Mouse (Mus musculus) heart, embryonic 12.5 days (tissue): Measurements from ENCODE around the gene Grm4. TPM values are rescaled to one million over a fixed set of nuclear protein-coding genes. Genes with fewer than 3 reads are reported as not detected.
"Not testable (repeated sequence)": the region's sequence is repeated elsewhere in the genome, so short reads cannot be mapped to it uniquely, and the experiment has no call there.

Experiments used
- ATAC-seq: fragments of 200-750 bp; cut with Nextera tagmentation; 2 replicates; pipeline ENCODE4 v1.8.0; 2017; ENCODE audit warnings: moderate TSS enrichment, moderate library complexity; ENCODE audit not compliant: insufficient number of reproducible peaks, low FRiP score
- H3K27ac ChIP-seq: fragments of 300-500 bp; sonication (generic); 2 replicates; pipeline ENCODE4 v1.5.1; 2016; ENCODE audit warnings: mild to moderate bottlenecking, moderate library complexity; ENCODE audit not compliant: poor library complexity, severe bottlenecking
- H3K27me3 ChIP-seq: fragments of 300-500 bp; sonication (generic); replicated peaks from 2 replicates; pipeline ENCODE4 v1.6.1; 2016; ENCODE audit warnings: mild to moderate bottlenecking, moderate library complexity
- H3K36me3 ChIP-seq: fragments of 300-500 bp; sonication (generic); 2 replicates; pipeline ENCODE4 v1.6.1; 2016; ENCODE audit warnings: mild to moderate bottlenecking, moderate library complexity
- H3K4me1 ChIP-seq: fragments of 300-500 bp; sonication (generic); replicated peaks from 2 replicates; pipeline ENCODE4 v1.6.1; 2016; ENCODE audit warnings: mild to moderate bottlenecking
- H3K4me2 ChIP-seq: fragments of 300-500 bp; sonication (generic); 2 replicates; pipeline ENCODE4 v1.6.1; 2016; ENCODE audit warnings: mild to moderate bottlenecking, moderate library complexity
- H3K4me3 ChIP-seq: fragments of 300-500 bp; sonication (generic); 2 replicates; pipeline ENCODE4 v1.5.1; 2016; ENCODE audit warnings: mild to moderate bottlenecking
- H3K9ac ChIP-seq: fragments of 300-500 bp; sonication (generic); 2 replicates; pipeline ENCODE4 v1.6.1; 2016; ENCODE audit warnings: mild to moderate bottlenecking, moderate library complexity
- H3K9me3 ChIP-seq: fragments of 300-500 bp; sonication (generic); replicated peaks from 2 replicates; pipeline ENCODE4 v1.6.1; 2016; ENCODE audit warnings: mild to moderate bottlenecking, moderate library complexity
- WGBS: fragments of 180-500 bp; shearing (Covaris S2); methylation state at CpG from one replicate; pipeline ENCODE4 v1.1.7; 2016; 5-methylcytosine and 5-hydroxymethylcytosine counted together
- polyA plus RNA-seq: library from polyadenylated mRNA; unstranded; fragments of >200 nt; fragmentation: Nextera tagmentation; extraction: Ambion mirVana; gene quantifications from 2 replicates; pipeline ENCODE4 v1.2.1, GENCODE M21; 2016

Gene Grm4
- polyA plus RNA-seq, 1 experiment from 2014 or later = 0.10 TPM

- Histone ChIP-seq H3K27me3 (peaks cover 13% of the 10 kb centered on the region), H3K36me3 (no peaks in the 10 kb centered on the region), H3K9ac (no peak overlapping the region), H3K4me2 (peak overlapping the region; percentile 42), H3K9me3 (peaks cover 12% of the 10 kb centered on the region; the same call in 1 of the 2 replicates), H3K27ac (no peak overlapping the region), H3K4me1 (peaks cover 11% of the 10 kb centered on the region; the same call in 1 of the 2 replicates), H3K4me3 (no peak overlapping the region)
- 24% methylated on average over 17 of the region's 17 CpGs for WGBS
- peak; percentile 23; the same call in 1 of the 2 replicates for ATAC-seq
These were observed 135.5 kb downstream of the Grm4 start for GRCm38 (mm10) chr17:27385513-27386261.

- H3K4me1 ChIP-seq = peaks cover 11% of the 10 kb centered on the region; the same call in 1 of the 2 replicates
- peaks cover 22% of the 10 kb centered on the region for H3K27me3 ChIP-seq
- no peak overlapping the region for H3K4me3 ChIP-seq
- 0 out of 2 replicates have a peak, but pooled peaks cover 6% of the 10 kb centered on the region for H3K9me3 ChIP-seq
- no peak overlapping the region for H3K27ac ChIP-seq
- no peak for ATAC-seq
- WGBS = 77% methylated on average over 11 of the region's 11 CpGs
- no peak overlapping the region for H3K9ac ChIP-seq
- H3K36me3 ChIP-seq = no peaks in the 10 kb centered on the region
- no peak overlapping the region for H3K4me2 ChIP-seq
These were observed 138.3 kb downstream of the Grm4 start for GRCm38 (mm10) chr17:27382916-27383315.

GRCm38 (mm10) chr17:27380911-27381459, 140.2 kb downstream of the Grm4 start:
- not testable (repeated sequence) for ATAC-seq, H3K27ac ChIP-seq, H3K4me3 ChIP-seq, H3K4me1 ChIP-seq, H3K9ac ChIP-seq, H3K36me3 ChIP-seq, H3K4me2 ChIP-seq
- Histone ChIP-seq H3K9me3 (peaks cover 18% of the 10 kb centered on the region), H3K27me3 (peaks cover 22% of the 10 kb centered on the region)
- WGBS = 55% methylated on average over 9 of the region's 9 CpGs

GRCm38 (mm10) chr17:27378977-27379376, 142.2 kb downstream of the Grm4 start:
- Histone ChIP-seq H3K9me3 (peaks cover 18% of the 10 kb centered on the region), H3K9ac (no peak overlapping the region), H3K27me3 (peaks cover 19% of the 10 kb centered on the region), H3K4me3 (no peak overlapping the region), H3K36me3 (no peaks in the 10 kb centered on the region), H3K27ac (no peak overlapping the region), H3K4me2 (no peak overlapping the region), H3K4me1 (no peaks in the 10 kb centered on the region)
- WGBS = 18% methylated on average over 3 of the region's 3 CpGs
- ATAC-seq = no peak

- no peak overlapping the region for H3K4me2 ChIP-seq
These were observed 144.1 kb downstream of the Grm4 start for GRCm38 (mm10) chr17:27377151-27377550.

GRCm38 (mm10) chr17:27375551-27375950, 145.7 kb downstream of the Grm4 start:
- Histone ChIP-seq H3K36me3 (no peaks in the 10 kb centered on the region), H3K4me3 (no peak overlapping the region), H3K4me2 (no peak overlapping the region), H3K9ac (no peak overlapping the region), H3K27ac (no peak overlapping the region), H3K9me3 (peaks cover 17% of the 10 kb centered on the region), H3K4me1 (peaks cover 10% of the 10 kb centered on the region), H3K27me3 (peaks cover 19% of the 10 kb centered on the region)
- ATAC-seq = no peak
- 74% methylated on average over 5 of the region's 5 CpGs for WGBS

More at GRCm38 (mm10) chr17:27377151-27377550, 144.1 kb downstream of the Grm4 start:
- no peak overlapping the region for H3K27ac ChIP-seq
- H3K9ac ChIP-seq = no peak overlapping the region
- H3K4me1 ChIP-seq = peaks cover 10% of the 10 kb centered on the region
- ATAC-seq = no peak
- WGBS = 83% methylated on average over 1 of the region's 1 CpGs
- peaks cover 12% of the 10 kb centered on the region for H3K9me3 ChIP-seq
- no peaks in the 10 kb centered on the region for H3K36me3 ChIP-seq
- no peak overlapping the region for H3K4me3 ChIP-seq
- H3K27me3 ChIP-seq = peaks cover 19% of the 10 kb centered on the region

Other genes with a start within 250 kb of the Grm4 start
- 188 and 194 TPM in 2 replicates for gene Hmga1, start 35.1 kb upstream of the Grm4 start, polyA plus RNA-seq
- gene AI413582, start 44.4 kb upstream of the Grm4 start, polyA plus RNA-seq = 13.2 and 14.9 TPM in 2 replicates
- gene Nudt3, start 102.1 kb upstream of the Grm4 start, polyA plus RNA-seq = 106 and 110 TPM in 2 replicates
- gene RPS10-NUDT3, start 113.8 kb upstream of the Grm4 start, polyA plus RNA-seq = not detected in 2 replicates
- 611 and 625 TPM in 2 replicates for gene Rps10, start 115.3 kb upstream of the Grm4 start, polyA plus RNA-seq
- gene Pacsin1, start 134.1 kb upstream of the Grm4 start, polyA plus RNA-seq = 1.4 and 1.7 TPM in 2 replicates
- gene Spdef, start 207.6 kb upstream of the Grm4 start, polyA plus RNA-seq = 0.18 TPM in 1 of 2 replicates, not detected in the other